Mouse (Mus musculus) limb, embryonic 12.5 days (tissue): ENCODE data around the gene Cpe. TPM values are rescaled to one million over a fixed set of nuclear protein-coding genes. Genes with fewer than 3 reads are reported as not detected.

Experiments used
- ATAC-seq: fragments of 200-750 bp; cut with Nextera tagmentation; 2 replicates; pipeline ENCODE4 v1.8.0; 2017; ENCODE audit warnings: low read depth, moderate TSS enrichment; ENCODE audit not compliant: insufficient number of reproducible peaks, insufficient read depth, low FRiP score, low TSS enrichment
- H3K27ac ChIP-seq: fragments of 300-500 bp; sonication (generic); 2 replicates; pipeline ENCODE4 v1.5.1; 2016; ENCODE audit warnings: mild to moderate bottlenecking, moderate library complexity
- H3K27me3 ChIP-seq: fragments of 300-500 bp; sonication (generic); 2 replicates; pipeline ENCODE4 v1.6.1; 2016; ENCODE audit warnings: mild to moderate bottlenecking, moderate library complexity
- H3K36me3 ChIP-seq: fragments of 300-500 bp; sonication (generic); 2 replicates; pipeline ENCODE4 v1.6.1; 2016; ENCODE audit warnings: mild to moderate bottlenecking, moderate library complexity
- H3K4me1 ChIP-seq: fragments of 300-500 bp; sonication (generic); replicated peaks from 2 replicates; pipeline ENCODE4 v1.6.1; 2016
- H3K4me2 ChIP-seq: fragments of 300-500 bp; sonication (generic); 2 replicates; pipeline ENCODE4 v1.6.1; 2016; ENCODE audit warnings: mild to moderate bottlenecking, moderate library complexity
- H3K4me3 ChIP-seq: fragments of 300-500 bp; sonication (generic); replicated peaks from 2 replicates; pipeline ENCODE4 v1.5.1; 2016; ENCODE audit warnings: mild to moderate bottlenecking
- H3K9ac ChIP-seq: fragments of 300-500 bp; sonication (generic); replicated peaks from 2 replicates; pipeline ENCODE4 v1.6.1; 2016; ENCODE audit warnings: mild to moderate bottlenecking, moderate library complexity
- H3K9me3 ChIP-seq: fragments of 300-500 bp; sonication (generic); 2 replicates; pipeline ENCODE4 v1.6.1; 2016; ENCODE audit warnings: mild to moderate bottlenecking, moderate library complexity
- WGBS: fragments of 180-500 bp; shearing (Covaris S2); methylation state at CpG from one replicate; pipeline ENCODE4 v1.1.7; 2016; 5-methylcytosine and 5-hydroxymethylcytosine counted together
- polyA plus RNA-seq: library from polyadenylated mRNA; unstranded; fragments of >200 nt; fragmentation: Nextera tagmentation; extraction: Ambion mirVana; gene quantifications from 2 replicates; pipeline ENCODE4 v1.2.1, GENCODE M21; 2016

Gene Cpe
- polyA plus RNA-seq, 1 experiment from 2014 or later: 187 TPM

DNA sequence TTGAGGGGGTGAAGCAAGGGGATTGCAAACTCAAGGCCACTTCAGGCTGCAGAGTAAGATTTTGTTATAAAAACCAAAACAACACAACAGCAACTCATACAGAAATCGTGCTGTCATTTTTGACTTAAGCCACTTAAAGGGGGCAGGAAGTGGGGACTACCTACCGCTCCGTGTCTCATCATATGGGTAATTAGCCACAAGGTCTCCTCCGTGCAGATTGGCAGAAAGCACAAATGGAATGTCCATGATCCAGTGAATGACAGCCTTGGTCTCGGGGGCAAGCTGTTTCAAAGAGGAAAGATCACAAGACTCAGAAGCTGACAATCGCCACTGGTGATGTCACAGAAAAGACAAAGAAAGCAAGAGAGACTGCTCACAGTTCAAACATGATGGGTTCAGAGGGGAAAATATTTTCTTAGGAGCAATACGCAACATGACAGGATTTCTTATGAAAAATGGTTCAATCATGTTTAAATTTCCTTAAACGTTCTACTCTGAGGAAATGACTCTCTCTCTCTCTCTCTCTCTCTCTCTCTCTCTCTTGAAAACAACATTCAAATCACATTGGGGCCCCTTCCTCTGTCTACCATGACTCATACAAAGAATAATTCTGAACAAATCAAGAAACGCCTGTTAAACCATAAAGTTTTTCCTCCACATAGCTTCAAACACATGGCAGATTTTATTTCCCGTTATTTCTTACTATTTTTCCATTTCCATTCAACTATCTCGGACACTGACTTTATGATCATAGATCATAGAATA lies 81.5 kb downstream of the Cpe start:
- H3K9ac ChIP-seq: no peak overlapping the region
- no peaks in the 10 kb centered on the region for H3K4me1 ChIP-seq
- H3K4me3 ChIP-seq: no peak overlapping the region
- H3K27ac ChIP-seq: no peak overlapping the region
- no peak for ATAC-seq
- H3K4me2 ChIP-seq: no peak overlapping the region
- no peaks in the 10 kb centered on the region for H3K9me3 ChIP-seq
- no peaks in the 10 kb centered on the region for H3K27me3 ChIP-seq
- peaks cover 37% of the 10 kb centered on the region for H3K36me3 ChIP-seq
- WGBS: 81% methylated on average over 11 of the region's 11 CpGs

DNA sequence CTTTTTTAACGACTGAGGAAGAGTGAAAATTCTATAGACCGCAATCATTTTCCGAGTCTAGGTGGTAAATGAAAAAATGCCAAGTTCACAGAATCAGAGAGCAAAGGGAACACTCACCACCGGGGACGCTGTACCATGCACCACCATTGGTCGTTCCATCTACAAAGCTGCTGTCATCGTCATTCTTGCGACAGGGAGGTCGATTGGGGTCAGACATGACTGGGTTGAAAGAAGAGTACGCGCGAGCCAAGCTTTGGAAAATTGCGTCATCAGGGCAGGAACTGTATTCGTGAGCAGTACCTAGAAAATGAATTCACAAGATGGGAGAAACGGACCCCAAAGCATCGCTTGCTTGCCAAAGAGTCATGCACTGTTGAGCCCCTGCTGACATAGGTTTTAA lies 83.9 kb downstream of the Cpe start:
- H3K4me1 ChIP-seq: no peaks in the 10 kb centered on the region
- H3K27ac ChIP-seq: no peak overlapping the region
- peaks cover 46% of the 10 kb centered on the region for H3K36me3 ChIP-seq
- 89% methylated on average over 16 of the region's 16 CpGs for WGBS
- no peak for ATAC-seq
- H3K9me3 ChIP-seq: no peaks in the 10 kb centered on the region
- H3K4me2 ChIP-seq: no peak overlapping the region
- H3K27me3 ChIP-seq: no peaks in the 10 kb centered on the region
- no peak overlapping the region for H3K4me3 ChIP-seq
- no peak overlapping the region for H3K9ac ChIP-seq

DNA sequence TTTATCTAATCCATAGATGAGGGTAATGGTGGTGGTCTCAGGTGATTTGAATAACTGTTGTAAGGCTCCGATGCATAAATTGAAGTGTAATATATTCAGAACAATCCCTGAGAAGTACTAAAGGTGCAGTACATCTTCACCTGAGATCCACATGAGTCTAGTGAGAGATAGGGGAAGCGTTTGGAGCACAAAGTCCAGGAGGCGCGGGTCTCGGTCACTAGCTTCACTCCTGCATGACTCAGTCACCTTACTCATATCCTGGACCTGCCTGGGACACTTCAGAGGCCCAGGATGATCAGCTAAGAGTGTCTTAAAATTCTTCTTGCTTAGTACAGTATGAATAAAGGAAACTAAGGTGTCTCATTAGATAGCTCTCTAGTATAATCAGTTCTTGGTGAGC lies 86.8 kb downstream of the Cpe start:
- Histone ChIP-seq H3K27me3 (no peaks in the 10 kb centered on the region), H3K4me3 (no peak overlapping the region), H3K36me3 (peaks cover 56% of the 10 kb centered on the region), H3K9ac (no peak overlapping the region), H3K4me2 (no peak overlapping the region), H3K27ac (no peak overlapping the region), H3K9me3 (no peaks in the 10 kb centered on the region), H3K4me1 (no peaks in the 10 kb centered on the region)
- ATAC-seq: no peak
- 97% methylated on average over 5 of the region's 5 CpGs for WGBS

DNA sequence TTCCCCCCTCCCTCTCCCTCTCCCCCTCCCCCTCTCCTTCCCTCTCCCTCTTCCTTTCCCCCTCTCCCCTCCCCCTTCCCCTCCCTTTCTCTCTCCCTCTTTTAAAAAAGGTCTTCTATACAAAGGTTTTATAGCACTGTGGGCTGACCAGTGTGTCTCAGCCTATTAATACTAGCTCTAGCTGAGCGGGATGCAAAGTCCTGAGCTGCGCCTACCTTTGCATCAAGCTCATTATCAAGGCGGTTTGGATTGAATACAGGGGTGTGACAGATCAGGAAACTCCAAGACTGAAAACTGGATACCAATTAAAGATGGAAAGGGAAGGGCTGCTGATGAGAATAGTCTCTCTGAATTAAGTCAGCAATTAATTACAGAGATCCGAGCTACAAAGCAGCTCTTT lies 94.6 kb downstream of the Cpe start:
- ATAC-seq: no peak
- peaks cover 23% of the 10 kb centered on the region for H3K36me3 ChIP-seq
- no peak overlapping the region for H3K4me2 ChIP-seq
- H3K27me3 ChIP-seq: no peaks in the 10 kb centered on the region
- no peaks in the 10 kb centered on the region for H3K9me3 ChIP-seq
- H3K9ac ChIP-seq: no peak overlapping the region
- 0 out of 2 replicates have a peak, but pooled peaks cover 6% of the 10 kb centered on the region for H3K4me1 ChIP-seq
- H3K4me3 ChIP-seq: no peak overlapping the region
- no peak overlapping the region for H3K27ac ChIP-seq
- WGBS: 69% methylated on average over 4 of the region's 4 CpGs

DNA sequence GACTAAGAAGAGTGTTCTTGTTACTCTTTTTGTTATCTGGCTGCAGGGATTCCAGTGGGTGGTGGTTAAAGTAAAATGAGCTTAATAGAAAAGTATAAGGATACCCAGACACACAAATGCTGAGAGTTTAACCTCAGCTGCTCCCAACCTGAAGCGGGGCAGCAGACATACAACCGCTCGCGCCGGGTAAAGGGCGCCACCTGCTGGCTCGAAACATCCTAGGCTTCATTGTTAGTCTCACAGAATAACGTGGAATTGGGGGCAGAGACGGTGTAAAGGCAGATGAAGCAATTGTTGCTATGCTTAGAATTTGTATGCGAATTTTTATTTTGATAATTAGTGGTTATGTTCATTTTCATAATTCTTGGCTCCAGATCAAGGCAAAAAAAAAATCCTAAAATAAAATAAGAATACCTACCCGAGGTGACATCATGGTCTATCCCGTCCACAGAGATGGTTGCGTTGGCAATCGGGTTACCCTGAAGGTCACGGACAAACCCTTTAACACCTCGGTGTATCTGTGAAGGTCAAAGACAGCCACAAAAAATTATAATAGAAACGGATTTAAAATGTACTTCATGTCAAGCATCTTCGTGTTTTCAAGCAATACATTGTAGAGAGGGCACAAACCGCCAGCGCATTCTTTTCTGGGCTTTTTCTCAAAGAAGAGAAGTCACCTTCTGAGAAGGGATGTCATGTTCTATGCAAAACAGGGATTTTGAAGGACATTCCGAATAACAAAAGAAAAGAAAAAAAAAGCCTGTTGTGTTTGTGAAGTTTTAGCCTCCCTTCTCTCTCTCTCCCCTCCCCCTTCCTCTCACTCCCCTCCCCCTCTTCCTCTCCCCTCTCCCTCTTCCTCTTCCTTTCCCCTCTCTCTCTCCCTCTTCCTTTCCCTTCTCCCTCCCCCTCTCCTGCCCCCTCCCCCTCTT lies 95.5 kb downstream of the Cpe start:
- Histone ChIP-seq H3K27ac (no peak overlapping the region), H3K4me2 (no peak overlapping the region), H3K27me3 (no peaks in the 10 kb centered on the region), H3K4me3 (no peak overlapping the region), H3K9me3 (no peaks in the 10 kb centered on the region), H3K36me3 (peaks cover 16% of the 10 kb centered on the region), H3K9ac (no peak overlapping the region), H3K4me1 (0 out of 2 replicates have a peak, but pooled peaks cover 6% of the 10 kb centered on the region)
- no peak; the same call in 1 of the 2 replicates for ATAC-seq
- 38% methylated on average over 21 of the region's 21 CpGs for WGBS

DNA sequence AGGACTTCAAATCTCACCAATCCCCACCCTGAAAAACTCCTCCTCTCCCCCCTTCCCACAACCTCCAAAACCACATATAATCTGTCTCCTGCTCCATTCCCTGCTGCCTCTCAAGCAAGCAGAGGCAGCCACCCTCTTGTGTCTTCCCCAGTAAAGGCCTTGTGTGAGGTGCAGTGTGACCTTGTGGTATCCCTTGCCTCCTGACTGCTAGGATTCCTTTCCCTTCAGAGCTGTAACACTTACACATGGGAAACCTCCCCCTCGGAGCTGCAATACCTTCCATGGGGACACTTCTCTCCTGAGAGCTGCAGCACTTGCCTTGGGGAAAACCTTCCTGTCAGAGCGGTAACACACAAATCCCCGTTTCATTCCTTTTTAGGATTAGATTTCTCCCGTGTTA lies 96.5 kb downstream of the Cpe start:
- H3K9me3 ChIP-seq: no peaks in the 10 kb centered on the region
- H3K4me3 ChIP-seq: no peak overlapping the region
- H3K27ac ChIP-seq: no peak overlapping the region
- H3K27me3 ChIP-seq: no peaks in the 10 kb centered on the region
- 67% methylated on average over 4 of the region's 4 CpGs for WGBS
- H3K4me2 ChIP-seq: no peak overlapping the region
- no peak overlapping the region for H3K9ac ChIP-seq
- no peak for ATAC-seq
- peaks cover 16% of the 10 kb centered on the region for H3K36me3 ChIP-seq
- 0 out of 2 replicates have a peak, but pooled peaks cover 6% of the 10 kb centered on the region for H3K4me1 ChIP-seq

DNA sequence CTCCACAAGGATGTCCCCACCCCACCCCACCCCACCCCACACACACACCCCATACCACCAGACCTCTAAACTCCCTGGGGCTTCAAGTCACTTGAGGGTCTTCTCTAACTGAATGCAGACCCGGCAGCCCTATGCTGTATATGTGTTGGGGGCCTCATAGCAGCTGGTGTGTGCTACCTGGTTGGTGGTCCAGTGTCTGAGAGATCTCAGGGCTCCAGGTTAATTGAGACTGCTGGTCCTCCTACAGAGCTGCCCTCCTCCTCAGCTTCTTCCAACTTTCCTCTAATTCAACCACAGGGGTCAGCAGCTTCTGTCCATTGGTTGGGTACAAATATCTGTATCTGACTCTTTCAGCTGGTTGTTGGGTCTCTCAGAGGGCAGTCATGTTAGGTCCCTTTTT lies 102.4 kb downstream of the Cpe start:
- Histone ChIP-seq H3K4me3 (no peak overlapping the region), H3K9ac (no peak overlapping the region), H3K27me3 (no peaks in the 10 kb centered on the region), H3K27ac (no peak overlapping the region), H3K9me3 (no peaks in the 10 kb centered on the region), H3K4me1 (no peaks in the 10 kb centered on the region), H3K36me3 (peaks cover 16% of the 10 kb centered on the region), H3K4me2 (no peak overlapping the region)
- no peak for ATAC-seq
- 87% methylated on average over 1 of the region's 1 CpGs for WGBS

DNA sequence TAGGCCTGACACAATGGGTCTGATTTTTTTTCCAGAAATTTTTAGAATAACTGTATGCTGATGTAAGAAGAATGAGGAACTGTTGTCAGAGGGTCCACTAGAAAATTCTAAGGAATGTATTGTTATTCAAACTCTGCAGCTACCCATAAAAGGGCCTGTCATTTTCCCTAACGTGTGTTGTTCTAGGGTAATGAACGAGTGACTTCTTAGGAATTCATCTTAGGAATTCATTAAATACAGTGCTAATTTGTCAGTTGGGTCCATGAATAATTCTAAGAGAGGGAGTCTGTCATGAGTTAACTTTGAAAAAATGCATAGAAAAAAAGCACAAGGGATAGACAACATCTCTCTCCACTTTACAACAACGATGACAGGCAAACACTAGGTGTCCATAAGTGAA lies 110.0 kb downstream of the Cpe start:
- WGBS: 55% methylated on average over 3 of the region's 3 CpGs
- ATAC-seq: no peak

DNA sequence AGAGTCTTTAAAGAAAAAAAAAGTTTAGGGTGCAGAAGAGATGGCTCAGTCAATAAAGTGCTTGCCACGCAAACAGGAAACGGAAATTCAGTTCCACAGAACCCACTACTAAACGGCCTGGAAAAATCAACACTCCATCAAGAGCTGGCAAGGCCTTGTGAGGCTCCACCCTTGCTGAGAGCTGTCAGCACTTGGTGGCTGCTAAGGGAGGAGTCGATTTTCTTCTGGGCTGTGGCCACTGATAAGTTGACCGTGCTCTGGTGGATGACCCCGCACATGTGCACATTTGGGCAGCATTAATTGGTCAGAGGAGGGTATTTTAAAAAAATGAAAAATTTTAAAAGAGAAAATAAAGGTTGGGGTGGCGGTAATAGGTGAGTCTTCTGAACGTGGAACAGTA lies 114.6 kb downstream of the Cpe start:
- 70% methylated on average over 8 of the region's 8 CpGs for WGBS
- no peaks in the 10 kb centered on the region for H3K36me3 ChIP-seq
- no peak overlapping the region for H3K9ac ChIP-seq
- ATAC-seq: no peak
- H3K4me2 ChIP-seq: no peak overlapping the region
- H3K27ac ChIP-seq: no peak overlapping the region
- H3K4me3 ChIP-seq: no peak overlapping the region
- H3K27me3 ChIP-seq: no peaks in the 10 kb centered on the region
- 0 out of 2 replicates have a peak, but pooled peaks cover under 1% of the 10 kb centered on the region for H3K4me1 ChIP-seq
- H3K9me3 ChIP-seq: no peaks in the 10 kb centered on the region

More for the DNA sequence above, 110.0 kb downstream of the Cpe start:
- Histone ChIP-seq H3K4me2 (no peak overlapping the region), H3K4me1 (0 out of 2 replicates have a peak, but pooled peaks cover 3% of the 10 kb centered on the region), H3K4me3 (no peak overlapping the region), H3K9me3 (no peaks in the 10 kb centered on the region), H3K27ac (no peak overlapping the region), H3K9ac (no peak overlapping the region), H3K27me3 (no peaks in the 10 kb centered on the region), H3K36me3 (no peaks in the 10 kb centered on the region)

DNA sequence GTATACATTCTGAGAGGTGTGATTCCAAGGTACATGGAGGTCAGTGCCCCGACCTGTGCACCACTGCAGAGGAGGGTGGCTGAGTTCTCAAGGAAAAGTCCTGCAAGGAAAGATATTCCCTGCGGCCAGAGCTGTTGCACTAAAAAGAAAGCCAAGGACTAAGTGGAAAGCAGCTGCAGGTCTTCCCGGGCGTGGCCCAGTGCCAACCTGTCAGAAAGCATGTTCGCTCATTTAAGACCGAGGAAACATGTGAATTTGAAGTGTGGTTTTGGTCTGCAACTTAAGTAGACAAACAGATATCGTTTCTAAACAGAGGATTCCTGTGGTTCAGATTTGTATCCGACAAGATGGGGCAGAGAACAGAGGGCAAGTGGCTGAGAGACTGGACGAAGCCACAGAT lies 117.9 kb downstream of the Cpe start:
- H3K4me2 ChIP-seq: no peak overlapping the region
- H3K4me1 ChIP-seq: no peaks in the 10 kb centered on the region
- no peak overlapping the region for H3K27ac ChIP-seq
- 82% methylated on average over 9 of the region's 9 CpGs for WGBS
- H3K4me3 ChIP-seq: no peak overlapping the region
- H3K9ac ChIP-seq: no peak overlapping the region
- no peaks in the 10 kb centered on the region for H3K9me3 ChIP-seq
- no peaks in the 10 kb centered on the region for H3K27me3 ChIP-seq
- ATAC-seq: no peak
- H3K36me3 ChIP-seq: no peaks in the 10 kb centered on the region

DNA sequence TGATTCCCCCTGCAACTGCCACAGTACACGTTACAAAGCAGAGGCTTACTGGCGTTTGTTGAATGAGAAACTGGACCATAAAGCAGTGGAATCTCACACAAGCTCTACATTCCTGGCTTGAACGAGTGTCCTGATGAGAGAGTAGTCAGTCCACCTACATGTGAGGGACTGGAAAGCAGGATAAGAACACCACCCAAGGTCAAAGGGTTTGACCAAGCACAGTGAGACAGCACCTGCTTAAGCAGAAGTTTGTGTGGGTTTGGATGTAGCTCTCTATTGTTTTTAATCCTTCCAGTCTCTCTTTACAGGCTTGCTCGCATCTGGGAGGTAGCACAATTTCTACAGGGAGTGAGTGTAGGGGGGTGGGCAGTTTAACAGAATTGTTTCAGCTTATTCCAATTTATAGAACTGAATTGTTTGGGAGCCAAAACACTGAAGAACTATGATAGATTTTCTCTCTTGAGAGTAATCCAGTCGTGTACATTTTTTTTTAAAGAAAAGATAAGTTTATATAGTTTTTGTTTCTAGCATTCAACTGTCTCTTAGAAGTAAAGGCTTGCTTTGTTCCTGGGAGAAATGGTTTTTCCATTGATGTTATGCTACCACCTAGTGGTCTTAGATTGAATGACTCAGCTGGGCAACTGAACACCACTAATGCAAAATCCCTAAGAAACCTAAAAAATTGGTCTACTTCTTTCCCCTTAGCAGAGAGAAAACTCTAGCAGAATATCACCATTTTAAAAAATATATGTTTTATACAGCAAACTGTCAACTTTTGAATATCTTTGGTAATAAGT lies 144.6 kb downstream of the Cpe start:
- Histone ChIP-seq H3K27ac (no peak overlapping the region), H3K27me3 (peaks cover 22% of the 10 kb centered on the region), H3K9ac (no peak overlapping the region), H3K4me2 (no peak overlapping the region), H3K4me3 (no peak overlapping the region), H3K9me3 (no peaks in the 10 kb centered on the region), H3K36me3 (no peaks in the 10 kb centered on the region), H3K4me1 (no peaks in the 10 kb centered on the region)
- ATAC-seq: 0 out of 2 replicates have a peak, but pooled peaks have one; percentile 64
- 28% methylated on average over 5 of the region's 5 CpGs for WGBS
